Mouse (Mus musculus): ENCODE measurements around the gene Alkbh5. TPM values are rescaled to one million over a fixed set of nuclear protein-coding genes. Genes with fewer than 3 reads are reported as not detected.

Alkbh5 gene
- total RNA-seq (2021) = 10 to 100 TPM; 54.6 to 55.8 TPM

DNA sequence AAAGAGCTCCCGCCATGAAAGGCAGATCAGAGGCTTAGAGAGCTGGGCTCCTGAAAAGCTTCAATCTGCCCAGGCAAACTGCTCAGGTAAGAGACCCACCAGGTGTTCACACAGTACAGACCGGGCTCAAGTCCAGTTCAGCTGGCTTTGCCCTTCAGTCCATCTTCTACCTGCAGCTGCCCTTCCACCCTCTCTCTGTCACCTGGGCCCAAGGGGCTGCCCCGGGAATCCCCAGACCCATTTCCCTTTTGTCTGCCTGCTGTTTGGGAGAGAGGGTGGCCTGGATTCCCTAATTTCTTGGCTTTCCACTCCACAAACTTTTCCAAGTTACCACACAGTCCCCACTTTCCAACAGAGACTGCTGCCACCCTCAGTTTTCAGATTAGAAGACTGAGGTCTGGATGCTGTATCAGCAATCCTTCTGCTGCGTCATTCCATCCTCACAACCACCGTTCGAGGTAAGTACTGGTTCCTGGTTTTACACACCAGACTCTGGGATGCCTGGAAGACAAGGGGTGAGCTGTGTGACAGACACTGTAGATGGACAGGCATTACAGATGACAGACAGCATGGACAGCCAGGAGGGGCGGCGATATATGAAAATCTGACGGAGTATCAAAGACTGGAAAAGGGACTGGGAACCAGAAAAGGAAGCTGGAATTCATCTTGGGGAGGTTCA, at the start of gene Alkbh5:
Alkbh5 (plus strand) TSS at position 202 of the 679 bp plus-strand sequence.
- intact Hi-C loops (cut with DNase I) = loop anchor here (2.0 to 10.0 kb wide), 2 partner anchors 82 to 158 kb away; partner anchors contain the start of genes Drg2 and Llgl1
- DNase-seq (ENCODE audit: low spot score in 2 of 2) = peak; percentile 35 to 36

- no peak for DNase-seq (ENCODE audit: low spot score in 2 of 2)
- intact Hi-C loops (cut with DNase I) = no loop called here
These were observed 43.5 kb upstream of the Alkbh5 start for GRCm38 (mm10) chr11:60492726-60493125.

DNA sequence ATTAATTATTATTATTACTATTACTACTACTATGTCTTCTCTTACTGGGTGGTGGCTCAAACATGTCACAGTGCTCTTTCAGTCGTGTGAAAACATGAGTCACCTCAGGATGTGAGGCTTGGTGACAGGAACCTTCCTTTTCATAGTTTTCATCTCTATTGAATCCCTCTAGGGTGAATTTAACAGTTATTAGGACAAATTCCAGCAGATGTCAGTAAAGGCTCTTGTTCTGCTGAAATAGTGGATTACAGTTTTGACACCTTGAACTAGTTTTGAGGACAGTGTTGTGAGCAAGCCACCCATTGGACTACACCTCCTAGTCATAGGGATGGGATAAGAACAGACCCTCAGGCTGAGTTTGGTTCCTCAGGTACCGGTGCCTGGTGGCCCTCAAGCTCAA, 40.5 kb upstream of the Alkbh5 start:
- DNase-seq (ENCODE audit: low spot score in 2 of 2) = no peak
- intact Hi-C loops (cut with DNase I) = no loop called here

DNA sequence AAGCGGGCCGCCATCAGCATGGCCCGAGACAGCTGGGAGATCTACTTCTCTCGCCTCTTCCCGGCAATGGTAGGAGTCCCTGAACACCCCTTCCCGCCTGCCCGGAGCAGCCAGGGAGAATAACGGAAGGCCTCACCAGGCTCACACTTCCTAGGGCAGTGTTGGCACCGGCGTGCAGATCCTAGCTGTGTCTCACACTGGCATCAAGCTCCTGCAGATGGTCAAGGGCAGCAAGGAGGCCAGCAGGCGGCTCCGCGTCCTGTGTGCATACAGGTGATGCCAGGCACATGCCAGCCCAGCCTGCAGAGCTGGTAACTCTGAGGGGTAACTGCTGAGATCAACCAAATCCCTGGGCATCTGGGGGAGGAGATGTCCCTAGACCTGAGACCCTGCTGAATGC, 28.9 kb upstream of the Alkbh5 start:
- intact Hi-C loops (cut with DNase I) = no loop called here
- DNase-seq (ENCODE audit: low spot score in 2 of 2) = no peak

- intact Hi-C loops (cut with DNase I) = no loop called here
- DNase-seq (ENCODE audit: low spot score in 2 of 2) = no peak
These were observed 27.2 kb upstream of the Alkbh5 start for GRCm38 (mm10) chr11:60508950-60509349.

- no peak for DNase-seq (ENCODE audit: low spot score in 2 of 2)
- intact Hi-C loops (cut with DNase I) = no loop called here
These were observed 26.7 kb upstream of the Alkbh5 start for GRCm38 (mm10) chr11:60509500-60509899.

GRCm38 (mm10) chr11:60511893-60512292, 24.3 kb upstream of the Alkbh5 start:
- no peak for DNase-seq (ENCODE audit: low spot score in 2 of 2)

GRCm38 (mm10) chr11:60512520-60512919, 23.7 kb upstream of the Alkbh5 start:
- DNase-seq (ENCODE audit: low spot score in 2 of 2) = no peak
- intact Hi-C loops (cut with DNase I) = no loop called here

More at GRCm38 (mm10) chr11:60511893-60512292, 24.3 kb upstream of the Alkbh5 start:
- intact Hi-C loops (cut with DNase I) = no loop called here

GRCm38 (mm10) chr11:60514941-60515340, 21.2 kb upstream of the Alkbh5 start:
- DNase-seq (ENCODE audit: low spot score in 2 of 2) = no peak
- intact Hi-C loops (cut with DNase I) = no loop called here

DNA sequence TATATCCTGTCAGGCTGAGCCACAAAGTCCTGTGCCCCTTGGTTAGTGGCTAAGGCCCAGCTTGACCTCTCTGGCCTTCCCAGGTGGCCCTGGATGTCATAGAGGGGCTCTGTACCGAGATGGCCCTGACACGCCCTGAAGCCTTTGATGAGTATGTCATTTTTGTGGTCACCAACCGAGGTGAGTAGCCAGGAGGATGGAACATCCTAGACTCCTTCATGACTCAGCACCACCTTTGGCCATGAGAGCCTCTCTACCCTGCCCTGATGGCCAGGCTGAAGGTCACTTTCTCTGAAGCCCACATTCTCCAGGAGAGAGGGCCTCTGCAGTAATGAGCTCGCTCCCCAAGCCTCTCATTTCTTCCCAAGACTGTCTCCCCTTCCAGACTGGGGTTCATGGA, 17.9 kb upstream of the Alkbh5 start:
- DNase-seq (ENCODE audit: low spot score in 2 of 2) = no peak
- intact Hi-C loops (cut with DNase I) = no loop called here

- DNase-seq (ENCODE audit: low spot score in 2 of 2) = no peak
- intact Hi-C loops (cut with DNase I) = no loop called here
These were observed 14.2 kb upstream of the Alkbh5 start for GRCm38 (mm10) chr11:60522027-60522426.

DNA sequence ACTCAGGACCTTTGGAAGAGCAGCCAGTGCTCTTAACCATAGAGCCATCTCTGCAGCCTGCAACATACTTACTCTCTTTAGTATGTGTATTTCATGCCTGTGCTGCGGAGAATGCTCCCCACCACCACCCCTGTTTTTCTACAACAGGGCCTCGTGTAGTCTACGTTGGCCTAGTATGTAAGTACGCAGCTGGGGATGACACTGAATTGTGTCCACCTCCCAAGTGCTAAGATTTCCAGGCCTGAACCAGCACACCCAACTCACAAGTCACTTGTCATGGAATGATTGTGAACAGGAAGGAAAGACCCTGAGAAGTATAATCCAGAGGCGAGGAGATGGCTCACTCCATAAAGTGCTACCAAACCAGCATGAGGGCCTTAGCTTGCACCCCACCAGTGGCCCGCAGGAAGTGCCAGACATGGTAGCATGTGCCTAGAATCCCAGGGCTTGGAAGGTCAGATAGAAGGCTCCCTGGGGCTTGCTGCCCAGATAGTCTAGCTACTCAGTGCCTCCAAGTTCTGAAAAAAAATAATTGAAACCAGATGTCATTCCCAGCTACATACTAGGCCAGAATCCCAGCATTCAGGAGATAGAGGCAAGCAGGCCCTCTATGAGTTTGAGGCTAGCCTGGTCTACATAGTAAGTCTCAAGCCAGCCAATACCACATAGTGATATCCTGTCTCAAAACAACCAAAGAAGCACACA, 13.4 kb upstream of the Alkbh5 start:
- intact Hi-C loops (cut with DNase I) = no loop called here
- DNase-seq (ENCODE audit: low spot score in 2 of 2) = no peak

GRCm38 (mm10) chr11:60526461-60526860, 9.7 kb upstream of the Alkbh5 start:
- DNase-seq (ENCODE audit: low spot score in 2 of 2) = no peak
- intact Hi-C loops (cut with DNase I) = no loop called here

DNA sequence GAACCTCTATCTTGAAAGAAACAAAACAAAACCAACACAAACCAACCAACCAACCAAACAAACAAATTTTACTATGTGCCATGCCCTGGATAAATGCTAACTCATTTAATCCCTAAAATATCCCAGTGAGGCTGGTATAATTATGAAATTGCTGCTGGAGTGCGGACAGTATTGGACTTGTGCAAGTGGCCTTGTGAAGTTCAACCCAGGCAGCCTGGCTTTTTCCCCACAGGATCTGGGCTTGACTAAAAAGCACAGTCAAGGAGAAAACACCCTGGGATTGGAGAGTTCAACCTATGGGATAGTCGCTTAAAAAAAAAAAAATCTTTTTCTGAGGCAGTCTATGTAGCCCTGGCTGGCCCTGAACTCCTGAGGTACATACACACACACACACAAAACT, 505 bp upstream of the Alkbh5 start:
- intact Hi-C loops (cut with DNase I) = loop anchor here (2.0 to 10.0 kb wide), 2 partner anchors 81 to 159 kb away; partner anchors contain the start of genes Drg2 and Llgl1
- DNase-seq (ENCODE audit: low spot score in 2 of 2) = no peak

- DNase-seq (ENCODE audit: low spot score in 2 of 2) = peak; percentile 90 to 92
- intact Hi-C loops (cut with DNase I) = loop anchor here (2.0 to 10.0 kb wide), 2 partner anchors 82 to 158 kb away; partner anchors contain the start of genes Drg2 and Llgl1
These were observed 782 bp downstream of the Alkbh5 start for GRCm38 (mm10) chr11:60536859-60537467.

DNA sequence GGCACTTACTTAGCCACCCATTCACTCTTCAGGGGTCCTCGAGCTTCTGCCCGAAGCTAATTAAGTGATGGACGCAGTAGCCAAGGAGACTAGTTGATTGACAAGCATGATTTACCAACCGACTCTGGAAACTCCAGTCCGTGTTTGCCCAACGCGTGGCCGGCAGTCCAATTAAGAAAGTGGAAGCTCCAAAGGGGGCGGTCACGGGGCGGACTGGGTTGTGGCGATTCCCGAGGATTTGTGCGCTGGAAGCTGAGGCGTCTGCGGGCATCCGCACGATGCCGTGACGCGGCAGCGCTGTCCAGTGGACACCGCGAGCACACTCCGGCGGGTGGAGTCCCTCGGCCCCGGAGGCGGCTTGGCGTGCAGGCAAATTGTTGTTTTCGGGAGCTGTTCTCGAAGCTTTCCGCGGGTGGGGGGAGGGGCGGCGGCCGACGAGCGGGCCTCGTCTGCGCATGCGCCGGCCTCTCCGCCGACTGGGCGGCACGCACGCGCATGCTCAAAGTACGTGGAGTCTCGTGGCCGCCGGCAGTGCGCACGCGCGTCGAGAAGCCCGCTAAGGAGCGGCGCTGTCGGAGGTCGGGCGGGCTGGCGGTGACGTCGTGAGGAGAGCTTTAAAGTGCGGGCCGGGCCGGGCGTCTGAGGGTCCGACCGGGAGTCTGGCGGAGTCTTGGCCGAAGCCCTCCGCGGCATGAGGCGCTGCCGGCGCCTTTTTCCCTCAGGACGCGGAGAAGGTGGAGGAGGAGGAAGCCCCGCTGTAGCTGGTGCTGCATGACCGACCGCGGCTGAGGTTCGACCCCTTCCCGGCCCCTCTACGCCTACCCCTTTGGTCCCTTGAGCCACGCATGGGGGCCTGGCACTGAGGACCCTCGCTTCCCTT, 1.5 kb downstream of the Alkbh5 start:
- DNase-seq (ENCODE audit: low spot score in 2 of 2) = peak; percentile 96 to 98
- intact Hi-C loops (cut with DNase I) = loop anchor here (2.0 to 10.0 kb wide), 2 partner anchors 83 to 157 kb away; partner anchors contain the start of genes Drg2 and Llgl1

GRCm38 (mm10) chr11:60538371-60539281, 2.4 kb downstream of the Alkbh5 start:
- DNase-seq (ENCODE audit: low spot score in 2 of 2) = peak; percentile 11 to 29
- intact Hi-C loops (cut with DNase I) = loop anchor here (10.0 kb wide), 1 partner anchor 156 kb away; the partner anchor contains the start of gene Llgl1

- intact Hi-C loops (cut with DNase I) = loop anchor here (10.0 kb wide), 1 partner anchor 155 kb away; the partner anchor contains the start of gene Llgl1
- no peak for DNase-seq (ENCODE audit: low spot score in 2 of 2)
These were observed 3.4 kb downstream of the Alkbh5 start for GRCm38 (mm10) chr11:60539540-60539939.

Measured in left cerebral cortex, postnatal 36 days (tissue).